Mouse (Mus musculus) limb, embryonic 11.5 days (tissue): ENCODE measurements around the gene Gcnt1. TPM values are rescaled to one million over a fixed set of nuclear protein-coding genes. Genes with fewer than 3 reads are reported as not detected.

Experiments
- ATAC-seq: fragments of 200-750 bp; cut with Nextera tagmentation; 2 replicates; pipeline ENCODE4 v1.8.0; 2017; ENCODE audit warnings: low read depth; ENCODE audit not compliant: insufficient number of reproducible peaks, low FRiP score, low TSS enrichment
- DNase-seq: peaks from one replicate; pipeline ENCODE4 v3.0.0-alpha.2; 2015; ENCODE audit warnings: low spot score
- H3K27ac ChIP-seq: fragments of 300-500 bp; sonication (generic); replicated peaks from 2 replicates; pipeline ENCODE4 v1.5.1; 2014; ENCODE audit warnings: low read depth, mild to moderate bottlenecking, low read length
- H3K27me3 ChIP-seq: fragments of 300-500 bp; sonication (generic); 2 replicates; pipeline ENCODE4 v1.6.1; 2014; ENCODE audit warnings: mild to moderate bottlenecking, low read length, mixed read lengths; ENCODE audit not compliant: control insufficient read depth, insufficient read depth
- H3K36me3 ChIP-seq: fragments of 300-500 bp; sonication (generic); 2 replicates; pipeline ENCODE4 v1.6.1; 2014; ENCODE audit warnings: mild to moderate bottlenecking, low read length, moderate library complexity, mixed read lengths; ENCODE audit not compliant: control insufficient read depth, insufficient read depth
- H3K4me1 ChIP-seq: fragments of 300-500 bp; sonication (generic); 2 replicates; pipeline ENCODE4 v1.6.1; 2014; ENCODE audit warnings: low read length, mixed read lengths; ENCODE audit not compliant: control insufficient read depth, insufficient read depth
- H3K4me2 ChIP-seq: fragments of 300-500 bp; sonication (generic); 2 replicates; pipeline ENCODE4 v1.6.1; 2014; ENCODE audit warnings: low read depth, mild to moderate bottlenecking, moderate library complexity; ENCODE audit not compliant: severe bottlenecking
- H3K4me3 ChIP-seq: fragments of 300-500 bp; sonication (generic); 2 replicates; pipeline ENCODE4 v1.5.1; 2014; ENCODE audit warnings: low read depth, low read length
- H3K9ac ChIP-seq: fragments of 300-500 bp; sonication (generic); 2 replicates; pipeline ENCODE4 v1.6.1; 2014; ENCODE audit warnings: mild to moderate bottlenecking, low read length
- H3K9me3 ChIP-seq: fragments of 300-500 bp; sonication (generic); 2 replicates; pipeline ENCODE4 v1.6.1; 2016; ENCODE audit warnings: low read length; ENCODE audit not compliant: control insufficient read depth
- WGBS: fragments of 180-500 bp; shearing (Covaris S2); extraction: QIAGEN DNeasy Blood & Tissue Kit; methylation state at CpG from one replicate; pipeline ENCODE4 v1.1.7; 2014; 5-methylcytosine and 5-hydroxymethylcytosine counted together
- polyA plus RNA-seq: library from polyadenylated mRNA; unstranded; fragments of >200 nt; fragmentation: Nextera tagmentation; extraction: Ambion mirVana; gene quantifications from 2 replicates; pipeline ENCODE4 v1.2.1, GENCODE M21; 2014

Gene Gcnt1
- polyA plus RNA-seq = 5.2 and 5.3 TPM in 2 replicates

- H3K36me3 ChIP-seq = no peaks in the 10 kb centered on the region
- H3K4me3 ChIP-seq = no peak within 1 kb of the TSS
- DNase-seq = no peak
- no peaks in the 10 kb centered on the region for H3K27me3 ChIP-seq
- no peaks in the 10 kb centered on the region for H3K9me3 ChIP-seq
- H3K4me1 ChIP-seq = no peaks in the 10 kb centered on the region
- H3K4me2 ChIP-seq = no peak within 1 kb of the TSS
- no peak within 1 kb of the TSS for H3K27ac ChIP-seq
- no peak within 1 kb of the TSS for H3K9ac ChIP-seq
- ATAC-seq = no peak
- 90% methylated on average over 3 of the region's 3 CpGs for WGBS
These were observed at the start of gene Gcnt1 for GRCm38 (mm10) chr19:17372701-17373100. Gene Gcnt1, minus strand, starts transcription at chr19:17372844.

- H3K4me2 ChIP-seq = no peak overlapping the region
- DNase-seq (no peak), ATAC-seq (no peak)
- H3K9me3 ChIP-seq = no peaks in the 10 kb centered on the region
- 79% methylated on average over 1 of the region's 1 CpGs for WGBS
- H3K4me1 ChIP-seq = no peaks in the 10 kb centered on the region
- H3K36me3 ChIP-seq = no peaks in the 10 kb centered on the region
- H3K4me3 ChIP-seq = no peak overlapping the region
- H3K9ac ChIP-seq = no peak overlapping the region
- H3K27me3 ChIP-seq = no peaks in the 10 kb centered on the region
- H3K27ac ChIP-seq = no peak overlapping the region
These were observed 45.2 kb upstream of the Gcnt1 start for GRCm38 (mm10) chr19:17417855-17418254.

GRCm38 (mm10) chr19:17412915-17413459 lies 40.3 kb upstream of the Gcnt1 start:
- no peak overlapping the region for H3K27ac ChIP-seq
- 62% methylated on average over 4 of the region's 4 CpGs for WGBS
- no peak overlapping the region for H3K4me3 ChIP-seq
- no peaks in the 10 kb centered on the region for H3K9me3 ChIP-seq
- no peaks in the 10 kb centered on the region for H3K36me3 ChIP-seq
- H3K4me2 ChIP-seq = no peak overlapping the region
- no peak overlapping the region for H3K9ac ChIP-seq
- no peaks in the 10 kb centered on the region for H3K4me1 ChIP-seq
- ATAC-seq (no peak), DNase-seq (no peak)
- H3K27me3 ChIP-seq = no peaks in the 10 kb centered on the region

GRCm38 (mm10) chr19:17410465-17411065 lies 37.9 kb upstream of the Gcnt1 start:
- ATAC-seq = no peak
- Histone ChIP-seq H3K36me3 (no peaks in the 10 kb centered on the region), H3K4me3 (no peak overlapping the region), H3K4me1 (no peaks in the 10 kb centered on the region), H3K27ac (no peak overlapping the region), H3K27me3 (no peaks in the 10 kb centered on the region), H3K9me3 (no peaks in the 10 kb centered on the region), H3K4me2 (no peak overlapping the region), H3K9ac (no peak overlapping the region)
- no peak for DNase-seq
- 85% methylated on average over 5 of the region's 5 CpGs for WGBS

GRCm38 (mm10) chr19:17409351-17409750 lies 36.7 kb upstream of the Gcnt1 start:
- WGBS = 68% methylated on average over 3 of the region's 3 CpGs
- no peak overlapping the region for H3K4me3 ChIP-seq
- no peak overlapping the region for H3K4me2 ChIP-seq
- H3K27me3 ChIP-seq = no peaks in the 10 kb centered on the region
- no peaks in the 10 kb centered on the region for H3K4me1 ChIP-seq
- ATAC-seq (no peak), DNase-seq (no peak)
- H3K9me3 ChIP-seq = no peaks in the 10 kb centered on the region
- no peaks in the 10 kb centered on the region for H3K36me3 ChIP-seq
- H3K27ac ChIP-seq = no peak overlapping the region
- no peak overlapping the region for H3K9ac ChIP-seq

- Histone ChIP-seq H3K27ac (no peak overlapping the region), H3K27me3 (no peaks in the 10 kb centered on the region), H3K4me2 (no peak overlapping the region), H3K9ac (no peak overlapping the region), H3K4me3 (no peak overlapping the region), H3K36me3 (no peaks in the 10 kb centered on the region), H3K4me1 (no peaks in the 10 kb centered on the region), H3K9me3 (no peaks in the 10 kb centered on the region)
- ATAC-seq (no peak), DNase-seq (no peak)
These were observed 35.9 kb upstream of the Gcnt1 start for GRCm38 (mm10) chr19:17408591-17408990.

GRCm38 (mm10) chr19:17406823-17407222 lies 34.2 kb upstream of the Gcnt1 start:
- ATAC-seq (no peak), DNase-seq (no peak)
- Histone ChIP-seq H3K4me1 (no peaks in the 10 kb centered on the region), H3K27me3 (no peaks in the 10 kb centered on the region), H3K4me3 (no peak overlapping the region), H3K9me3 (no peaks in the 10 kb centered on the region), H3K4me2 (no peak overlapping the region), H3K36me3 (no peaks in the 10 kb centered on the region), H3K27ac (no peak overlapping the region), H3K9ac (no peak overlapping the region)
- WGBS = 88% methylated on average over 5 of the region's 5 CpGs

GRCm38 (mm10) chr19:17403175-17403574 lies 30.5 kb upstream of the Gcnt1 start:
- H3K4me2 ChIP-seq = no peak overlapping the region
- H3K9me3 ChIP-seq = no peaks in the 10 kb centered on the region
- no peak overlapping the region for H3K9ac ChIP-seq
- WGBS = 84% methylated on average over 4 of the region's 4 CpGs
- H3K36me3 ChIP-seq = 0 out of 2 replicates have a peak, but pooled peaks cover 4% of the 10 kb centered on the region
- ATAC-seq (no peak), DNase-seq (no peak)
- H3K27me3 ChIP-seq = no peaks in the 10 kb centered on the region
- no peak overlapping the region for H3K4me3 ChIP-seq
- no peaks in the 10 kb centered on the region for H3K4me1 ChIP-seq
- no peak overlapping the region for H3K27ac ChIP-seq

- Histone ChIP-seq H3K4me3 (no peak overlapping the region), H3K4me2 (no peak overlapping the region), H3K4me1 (no peaks in the 10 kb centered on the region), H3K27ac (no peak overlapping the region), H3K9ac (no peak overlapping the region), H3K36me3 (0 out of 2 replicates have a peak, but pooled peaks cover 4% of the 10 kb centered on the region), H3K9me3 (no peaks in the 10 kb centered on the region), H3K27me3 (no peaks in the 10 kb centered on the region)
- DNase-seq (no peak), ATAC-seq (no peak)
- WGBS = 95% methylated on average over 4 of the region's 4 CpGs
These were observed 27.9 kb upstream of the Gcnt1 start for GRCm38 (mm10) chr19:17400571-17400970.
